Mouse (Mus musculus): ENCODE measurements around the gene Arpc1a. TPM values are rescaled to one million over a fixed set of nuclear protein-coding genes. Genes with fewer than 3 reads are reported as not detected.
A peak's percentile ranks its signal among the peaks of the same experiment; 100 is the strongest.
"Not testable (repeated sequence)": the region's sequence is repeated elsewhere in the genome, so short reads cannot be mapped to it uniquely, and the experiment has no call there.

The Arpc1a gene
- polyA plus RNA-seq, 1 experiment from 2014 or later, result 86.8 TPM

- Histone ChIP-seq H3K9me3 (replicated peaks) (no peaks in the 10 kb centered on the region), H3K9ac (no peak overlapping the region), H3K27ac (no peak overlapping the region), H3K4me2 (no peak overlapping the region), H3K27me3 (no peaks in the 10 kb centered on the region), H3K36me3 (peaks cover 26% of the 10 kb centered on the region; the same call in 1 of the 2 replicates), H3K4me1 (replicated peaks) (peaks cover 49% of the 10 kb centered on the region), H3K4me3 (no peak overlapping the region)
- WGBS, result 90% methylated on average over 2 of the region's 2 CpGs
- no peak for ATAC-seq (replicated peaks; ENCODE audit: insufficient number of reproducible peaks, insufficient read depth, low FRiP score, low read depth)
Measured at GRCm38 (mm10) chr5:145119385-145119784, 35.8 kb downstream of the Arpc1a start.

GRCm38 (mm10) chr5:145120921-145121320 lies 37.3 kb downstream of the Arpc1a start:
- Histone ChIP-seq H3K4me3 (no peak overlapping the region), H3K27me3 (no peaks in the 10 kb centered on the region), H3K9ac (no peak overlapping the region), H3K9me3 (replicated peaks) (no peaks in the 10 kb centered on the region), H3K27ac (peak overlapping the region; percentile 38), H3K4me2 (no peak overlapping the region), H3K36me3 (peaks cover 38% of the 10 kb centered on the region; the same call in 1 of the 2 replicates), H3K4me1 (replicated peaks) (peaks cover 41% of the 10 kb centered on the region)
- 50% methylated on average over 7 of the region's 7 CpGs for WGBS
- ATAC-seq (replicated peaks; ENCODE audit: insufficient number of reproducible peaks, insufficient read depth, low FRiP score, low read depth), result no peak

GRCm38 (mm10) chr5:145123396-145123795 lies 39.8 kb downstream of the Arpc1a start:
- Histone ChIP-seq H3K9me3 (replicated peaks) (no peaks in the 10 kb centered on the region), H3K4me2 (no peak overlapping the region), H3K27me3 (no peaks in the 10 kb centered on the region), H3K4me1 (replicated peaks) (peaks cover 22% of the 10 kb centered on the region), H3K27ac (no peak overlapping the region), H3K9ac (no peak overlapping the region), H3K36me3 (peaks cover 59% of the 10 kb centered on the region), H3K4me3 (no peak overlapping the region)
- ATAC-seq (replicated peaks; ENCODE audit: insufficient number of reproducible peaks, insufficient read depth, low FRiP score, low read depth), result no peak
- 93% methylated on average over 19 of the region's 19 CpGs for WGBS

GRCm38 (mm10) chr5:145126580-145126979 lies 43.0 kb downstream of the Arpc1a start:
- Histone ChIP-seq H3K4me1 (replicated peaks) (peaks cover 15% of the 10 kb centered on the region), H3K9ac (no peak overlapping the region), H3K27ac (no peak overlapping the region), H3K4me2 (no peak overlapping the region), H3K9me3 (replicated peaks) (no peaks in the 10 kb centered on the region), H3K36me3 (peaks cover 86% of the 10 kb centered on the region), H3K27me3 (no peaks in the 10 kb centered on the region), H3K4me3 (no peak overlapping the region)
- ATAC-seq (replicated peaks; ENCODE audit: insufficient number of reproducible peaks, insufficient read depth, low FRiP score, low read depth), result no peak
- WGBS, result 91% methylated on average over 9 of the region's 9 CpGs

- no peaks in the 10 kb centered on the region for H3K9me3 ChIP-seq (replicated peaks)
- no peak overlapping the region for H3K4me3 ChIP-seq
- peaks cover 88% of the 10 kb centered on the region for H3K36me3 ChIP-seq
- H3K4me1 ChIP-seq (replicated peaks), result 0 out of 2 replicates have a peak, but pooled peaks cover 9% of the 10 kb centered on the region
- WGBS, result 77% methylated on average over 4 of the region's 4 CpGs
- H3K27ac ChIP-seq, result peak overlapping the region; percentile 24
- no peak overlapping the region for H3K4me2 ChIP-seq
- no peaks in the 10 kb centered on the region for H3K27me3 ChIP-seq
- 0 out of 2 replicates have a peak, but pooled peaks have one; percentile 36 for ATAC-seq (replicated peaks; ENCODE audit: insufficient number of reproducible peaks, insufficient read depth, low FRiP score, low read depth)
- H3K9ac ChIP-seq, result no peak overlapping the region
Measured at GRCm38 (mm10) chr5:145129124-145129523, 45.5 kb downstream of the Arpc1a start.

GRCm38 (mm10) chr5:145129773-145130172 lies 46.1 kb downstream of the Arpc1a start:
- Histone ChIP-seq H3K36me3 (peaks cover 88% of the 10 kb centered on the region), H3K27ac (0 out of 2 replicates have a peak overlapping the region, but pooled peaks have one; percentile 49)
- not testable (repeated sequence) for ATAC-seq (replicated peaks; ENCODE audit: insufficient number of reproducible peaks, insufficient read depth, low FRiP score, low read depth); H3K4me1 ChIP-seq (replicated peaks); H3K27me3 ChIP-seq; H3K9me3 ChIP-seq (replicated peaks); H3K4me3 ChIP-seq; H3K9ac ChIP-seq; H3K4me2 ChIP-seq
- WGBS, result 67% methylated on average over 5 of the region's 6 CpGs

- H3K27me3 ChIP-seq, result no peaks in the 10 kb centered on the region
- WGBS, result 79% methylated on average over 11 of the region's 11 CpGs
- no peak overlapping the region for H3K4me2 ChIP-seq
- 0 out of 2 replicates have a peak, but pooled peaks cover 9% of the 10 kb centered on the region for H3K4me1 ChIP-seq (replicated peaks)
- no peak for ATAC-seq (replicated peaks; ENCODE audit: insufficient number of reproducible peaks, insufficient read depth, low FRiP score, low read depth)
- 0 out of 2 replicates have a peak overlapping the region, but pooled peaks have one; percentile 49 for H3K27ac ChIP-seq
- no peak overlapping the region for H3K9ac ChIP-seq
- H3K9me3 ChIP-seq (replicated peaks), result no peaks in the 10 kb centered on the region
- no peak overlapping the region for H3K4me3 ChIP-seq
- peaks cover 88% of the 10 kb centered on the region for H3K36me3 ChIP-seq
Measured at GRCm38 (mm10) chr5:145130191-145130590, 46.6 kb downstream of the Arpc1a start.

- Histone ChIP-seq H3K4me1 (replicated peaks) (0 out of 2 replicates have a peak, but pooled peaks cover 9% of the 10 kb centered on the region), H3K4me3 (no peak overlapping the region), H3K27ac (0 out of 2 replicates have a peak overlapping the region, but pooled peaks have one; percentile 49), H3K4me2 (no peak overlapping the region), H3K9me3 (replicated peaks) (no peaks in the 10 kb centered on the region), H3K36me3 (peaks cover 88% of the 10 kb centered on the region), H3K27me3 (no peaks in the 10 kb centered on the region), H3K9ac (no peak overlapping the region)
- 94% methylated on average over 3 of the region's 3 CpGs for WGBS
- ATAC-seq (replicated peaks; ENCODE audit: insufficient number of reproducible peaks, insufficient read depth, low FRiP score, low read depth), result no peak
Measured at GRCm38 (mm10) chr5:145130995-145131394, 47.4 kb downstream of the Arpc1a start.

GRCm38 (mm10) chr5:145133275-145133674 lies 49.6 kb downstream of the Arpc1a start:
- WGBS, result 86% methylated on average over 6 of the region's 6 CpGs
- H3K9ac ChIP-seq, result not testable (repeated sequence)
- H3K36me3 ChIP-seq, result peaks cover 80% of the 10 kb centered on the region

GRCm38 (mm10) chr5:145138836-145139235 lies 55.2 kb downstream of the Arpc1a start:
- WGBS, result 8% methylated on average over 6 of the region's 6 CpGs
- H3K9me3 ChIP-seq (replicated peaks), result no peaks in the 10 kb centered on the region
- H3K36me3 ChIP-seq, result peaks cover 56% of the 10 kb centered on the region
- peak overlapping the region; percentile 83 for H3K4me3 ChIP-seq
- no peaks in the 10 kb centered on the region for H3K27me3 ChIP-seq
- H3K4me1 ChIP-seq (replicated peaks), result peaks cover 30% of the 10 kb centered on the region
- peak overlapping the region; percentile 75 for H3K4me2 ChIP-seq
- no peak overlapping the region for H3K27ac ChIP-seq
- no peak for ATAC-seq (replicated peaks; ENCODE audit: insufficient number of reproducible peaks, insufficient read depth, low FRiP score, low read depth)
- H3K9ac ChIP-seq, result peak overlapping the region; percentile 88

More at GRCm38 (mm10) chr5:145133275-145133674, 49.6 kb downstream of the Arpc1a start:
- H3K27me3 ChIP-seq; H3K9me3 ChIP-seq (replicated peaks); H3K4me2 ChIP-seq; ATAC-seq (replicated peaks; ENCODE audit: insufficient number of reproducible peaks, insufficient read depth, low FRiP score, low read depth); H3K4me3 ChIP-seq; H3K27ac ChIP-seq: not testable (repeated sequence)
- peaks cover 18% of the 10 kb centered on the region for H3K4me1 ChIP-seq (replicated peaks)

- H3K9ac ChIP-seq, result peak within 1 kb of the TSS; percentile 88
- H3K4me2 ChIP-seq, result peak within 1 kb of the TSS; percentile 75
- peaks cover 56% of the 10 kb centered on the region for H3K36me3 ChIP-seq
- H3K4me1 ChIP-seq (replicated peaks), result peaks cover 30% of the 10 kb centered on the region
- no peaks in the 10 kb centered on the region for H3K27me3 ChIP-seq
- ATAC-seq (replicated peaks; ENCODE audit: insufficient number of reproducible peaks, insufficient read depth, low FRiP score, low read depth), result peak; percentile 91
- peak within 1 kb of the TSS; percentile 92 for H3K27ac ChIP-seq
- no peaks in the 10 kb centered on the region for H3K9me3 ChIP-seq (replicated peaks)
- under 1% methylated on average over 81 of the region's 84 CpGs for WGBS
- peak within 1 kb of the TSS; percentile 83 for H3K4me3 ChIP-seq
Measured at GRCm38 (mm10) chr5:145139571-145140519, 56.2 kb downstream of the Arpc1a start, which contains the start of the genes Pdap1 and Bud31. TSS of gene Pdap1 (minus strand) at chr5:145140238. TSS of gene Bud31 (plus strand) at chr5:145140362.

Data from heart, embryonic 15.5 days (tissue).